Mouse (Mus musculus) brain, embryonic 14.5 days (tissue): ENCODE measurements around the gene Timp4.

ENCODE experiments used
- CTCF ChIP-seq: fragments of 200-500 bp; IDR thresholded peaks from 2 replicates; pipeline ENCODE4 v1.5.1; 2012; ENCODE audit warnings: inconsistent platforms, mild to moderate bottlenecking, moderate library complexity, borderline replicate concordance; ENCODE audit not compliant: insufficient read depth, insufficient read length; ENCODE audit errors: extremely low read depth
- POLR2A ChIP-seq: fragments of 200-500 bp; IDR thresholded peaks from 2 replicates; pipeline ENCODE4 v1.6.1; 2012; ENCODE audit warnings: mild to moderate bottlenecking, inconsistent platforms, borderline replicate concordance; ENCODE audit not compliant: poor library complexity, insufficient read depth, insufficient read length, severe bottlenecking; ENCODE audit errors: extremely low read depth

DNA sequence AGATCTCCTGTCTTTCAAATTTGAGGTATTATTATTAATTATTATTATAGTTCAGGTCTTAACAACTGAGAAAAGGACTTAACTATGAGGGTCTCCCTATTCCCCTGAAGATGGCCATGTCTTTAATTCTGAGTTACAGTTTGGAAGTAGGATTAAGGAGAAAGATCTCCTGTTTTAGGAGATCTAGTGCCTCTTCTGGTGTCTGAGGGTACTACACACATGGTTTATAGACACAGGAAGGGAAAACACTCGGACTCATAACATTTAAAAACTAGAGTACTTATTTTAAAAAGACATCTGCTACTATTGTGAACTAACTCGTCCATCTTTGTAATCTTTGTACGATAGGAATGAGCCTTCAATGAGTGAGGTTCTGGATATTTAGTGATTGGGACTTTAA lies 49.0 kb downstream of the Timp4 start:
- TF ChIP-seq CTCF = 0 out of 2 replicates have a peak, but pooled peaks have one; percentile 1
- no peak for TF ChIP-seq POLR2A
